Mouse (Mus musculus) G1E-ER4 (cell line): ENCODE data around the gene Zc3h10. TPM values are rescaled to one million over a fixed set of nuclear protein-coding genes. Genes with fewer than 3 reads are reported as not detected.

ENCODE experiments used
- GATA1 ChIP-seq: IDR thresholded peaks from one replicate; pipeline ENCODE4 v1.8.0; 2012; ENCODE audit warnings: low read length, inconsistent platforms
- polyA plus RNA-seq: library from polyadenylated mRNA; stranded (reverse); fragments of >175 nt; gene quantifications from 2 replicates; pipeline ENCODE4 v1.2.3, GENCODE M21; 2012

Gene Zc3h10
- polyA plus RNA-seq, 1 experiment = 21.2 TPM

DNA sequence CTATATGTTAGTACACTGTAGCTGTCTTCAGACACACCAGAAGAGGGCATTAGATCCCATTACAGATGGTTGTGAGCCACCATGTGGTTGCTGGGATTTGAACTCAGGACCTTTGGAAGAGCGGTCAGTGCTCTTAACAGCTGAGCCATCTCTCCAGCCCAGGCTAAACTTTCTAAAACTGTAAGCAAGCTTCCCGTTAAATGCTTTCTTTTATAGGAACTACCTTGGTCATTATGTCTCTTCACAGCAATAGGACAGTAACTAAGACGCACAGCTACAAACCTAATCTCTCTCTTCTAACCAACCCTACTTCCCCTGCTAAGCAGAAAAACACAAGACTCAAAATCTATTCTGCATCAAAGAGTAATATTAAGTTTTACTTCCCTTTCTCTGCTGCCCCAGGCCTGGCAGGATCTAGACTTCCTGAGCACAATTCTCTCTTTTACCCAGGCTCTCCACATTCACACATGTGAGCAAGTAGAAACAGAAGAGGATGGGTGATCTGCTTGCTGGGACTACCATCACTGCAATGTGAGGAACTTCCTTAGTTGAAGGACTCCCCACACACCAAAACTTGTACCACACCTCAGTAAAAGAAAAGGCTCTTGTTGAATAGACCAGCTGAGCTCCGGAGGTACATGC is 11.8 kb downstream of the Zc3h10 start:
- no peak for TF ChIP-seq GATA1

DNA sequence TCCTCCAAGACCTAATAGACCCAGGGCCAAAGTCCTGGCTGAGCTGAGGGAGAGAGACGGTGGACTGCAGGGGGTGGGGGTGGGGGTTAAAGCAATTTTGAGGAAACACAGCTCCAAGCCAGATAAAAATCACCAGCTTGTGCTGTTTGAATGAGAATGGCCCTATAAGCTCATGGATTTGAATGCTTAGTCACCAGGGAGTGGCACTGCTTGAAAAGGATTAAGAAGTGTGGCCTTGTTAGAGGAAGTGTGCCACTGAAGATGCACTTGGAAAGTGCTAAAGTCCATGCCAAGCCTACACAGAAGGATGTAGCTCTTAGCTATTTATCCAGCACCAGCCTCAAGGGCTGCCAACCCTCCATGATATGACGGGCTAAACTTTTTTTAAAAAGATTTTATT is 12.4 kb downstream of the Zc3h10 start:
- no peak for TF ChIP-seq GATA1

DNA sequence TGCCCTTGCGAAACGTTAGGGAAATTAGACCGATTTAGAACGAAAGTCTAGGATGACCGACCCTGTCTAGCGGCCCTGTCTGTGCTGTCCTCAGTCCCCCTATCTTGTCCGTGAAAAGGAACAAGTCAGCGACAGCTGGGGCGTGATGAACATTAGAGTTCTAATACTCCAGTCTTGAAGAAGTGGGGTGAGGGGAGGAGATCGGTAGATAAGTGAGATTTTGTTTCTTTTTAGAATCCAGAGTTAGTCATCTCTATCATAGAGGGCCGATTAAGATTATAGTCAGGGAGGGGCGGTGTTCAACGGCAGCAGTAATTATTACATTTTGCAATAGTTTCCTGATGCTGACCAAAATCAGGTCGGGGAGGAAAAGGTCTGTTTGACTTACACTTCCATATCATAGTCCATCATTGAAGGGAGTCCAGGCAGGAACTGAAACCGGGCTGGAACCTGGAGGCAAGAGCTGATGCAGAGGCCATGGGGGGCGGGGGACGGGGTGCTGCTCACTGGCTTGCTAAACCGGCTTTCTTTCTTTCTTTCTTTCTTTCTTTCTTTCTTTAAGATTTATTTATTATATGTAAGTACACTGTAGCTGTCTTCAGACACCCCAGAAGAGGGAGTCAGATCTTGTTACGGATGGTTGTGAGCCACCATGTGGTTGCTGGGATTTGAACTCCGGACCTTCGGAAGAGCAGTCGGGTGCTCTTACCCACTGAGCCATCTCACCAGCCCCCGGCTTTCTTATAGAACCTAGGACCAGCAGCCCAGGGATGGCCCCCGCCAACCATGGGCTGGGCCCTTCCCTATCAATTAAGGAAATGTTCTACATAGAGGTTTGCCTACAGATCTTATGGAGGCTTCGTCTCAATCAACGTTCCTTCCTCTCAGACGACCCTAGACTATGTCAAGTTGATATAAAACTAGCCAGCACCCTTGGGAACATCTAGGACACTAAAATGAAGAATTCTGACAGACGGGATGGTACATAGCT is 20.9 kb downstream of the Zc3h10 start:
- no peak for TF ChIP-seq GATA1

DNA sequence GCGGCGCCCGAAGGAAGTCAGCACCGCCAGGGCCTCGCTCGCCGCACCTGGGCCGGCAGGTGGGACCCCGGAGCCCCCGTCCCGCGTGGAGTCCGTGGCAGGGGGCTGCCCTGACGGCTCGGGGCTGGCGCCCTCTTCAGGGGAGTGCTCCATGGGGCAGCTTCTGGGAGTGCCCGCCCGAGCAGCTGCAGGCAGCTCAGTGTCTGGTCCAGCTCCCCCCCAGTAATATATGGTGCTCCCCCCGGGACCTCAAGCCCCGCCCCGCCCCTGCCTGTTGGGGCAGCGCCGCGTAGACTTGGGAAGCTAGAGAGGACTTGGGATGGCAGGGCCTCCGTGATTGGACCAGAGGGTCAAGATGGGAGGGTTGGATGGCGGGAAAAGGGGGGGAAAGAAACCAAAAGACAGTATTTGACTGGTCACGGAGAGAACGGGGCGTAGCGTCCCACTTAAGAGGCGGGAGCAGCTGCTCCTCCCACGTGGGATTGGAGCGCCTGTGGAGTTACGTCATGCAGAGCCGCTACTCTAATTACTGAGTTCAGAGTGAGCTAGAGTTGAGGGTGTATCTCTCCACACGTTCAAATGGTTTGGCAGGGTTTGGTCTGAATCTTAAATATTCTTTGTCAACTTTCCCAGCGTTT is 21.8 kb downstream of the Zc3h10 start, which contains the start of gene Esyt1:
Gene Esyt1, minus strand, starts transcription at position 201 of the 638 bp plus-strand sequence.
- TF ChIP-seq GATA1 = no peak

DNA sequence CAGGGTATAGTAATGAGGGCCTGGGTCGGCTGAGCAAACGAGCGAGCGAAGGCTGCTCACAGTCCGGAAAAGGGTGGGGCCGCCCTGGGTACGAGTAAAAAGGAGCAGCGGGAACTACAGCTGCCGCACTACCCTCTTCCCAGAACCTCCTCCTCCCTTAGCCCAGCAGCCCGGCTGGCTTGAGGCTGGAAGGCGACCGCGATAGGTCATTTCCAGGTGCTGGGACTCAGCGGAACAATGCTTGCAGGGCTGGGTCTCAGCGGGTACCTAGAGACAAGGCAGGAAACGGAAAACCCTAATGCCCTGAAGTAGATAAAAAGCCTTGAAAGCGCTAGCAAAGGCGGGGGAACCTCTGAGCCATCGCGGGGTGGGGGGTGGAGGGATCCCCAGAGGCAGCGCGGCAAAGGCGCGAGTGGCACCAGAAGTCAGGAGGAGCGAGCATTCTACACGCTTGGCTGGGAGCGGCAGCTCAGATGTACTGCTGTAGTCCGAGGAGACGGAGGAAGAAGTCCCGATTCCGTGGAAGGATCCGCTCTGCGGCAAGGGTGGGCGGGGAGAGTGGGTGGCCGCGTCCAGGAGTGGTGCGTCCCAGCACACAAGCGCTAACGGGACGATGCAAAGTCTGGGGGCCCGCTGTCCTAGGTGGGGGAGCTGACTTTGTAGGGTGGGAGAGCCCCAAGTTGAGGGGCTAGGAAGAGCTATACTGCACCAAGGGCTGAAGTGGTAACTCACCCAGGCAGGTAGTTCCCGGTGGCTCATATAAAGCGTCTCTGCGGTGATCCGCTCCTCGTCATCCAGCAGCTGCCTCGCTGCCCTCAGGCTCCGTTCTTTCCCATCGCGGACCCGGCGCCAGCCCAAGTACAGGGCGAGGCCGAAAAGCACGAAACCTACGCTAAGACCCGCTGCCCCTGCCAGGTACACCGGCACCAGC is 22.6 kb downstream of the Zc3h10 start:
- TF ChIP-seq GATA1 = no peak

DNA sequence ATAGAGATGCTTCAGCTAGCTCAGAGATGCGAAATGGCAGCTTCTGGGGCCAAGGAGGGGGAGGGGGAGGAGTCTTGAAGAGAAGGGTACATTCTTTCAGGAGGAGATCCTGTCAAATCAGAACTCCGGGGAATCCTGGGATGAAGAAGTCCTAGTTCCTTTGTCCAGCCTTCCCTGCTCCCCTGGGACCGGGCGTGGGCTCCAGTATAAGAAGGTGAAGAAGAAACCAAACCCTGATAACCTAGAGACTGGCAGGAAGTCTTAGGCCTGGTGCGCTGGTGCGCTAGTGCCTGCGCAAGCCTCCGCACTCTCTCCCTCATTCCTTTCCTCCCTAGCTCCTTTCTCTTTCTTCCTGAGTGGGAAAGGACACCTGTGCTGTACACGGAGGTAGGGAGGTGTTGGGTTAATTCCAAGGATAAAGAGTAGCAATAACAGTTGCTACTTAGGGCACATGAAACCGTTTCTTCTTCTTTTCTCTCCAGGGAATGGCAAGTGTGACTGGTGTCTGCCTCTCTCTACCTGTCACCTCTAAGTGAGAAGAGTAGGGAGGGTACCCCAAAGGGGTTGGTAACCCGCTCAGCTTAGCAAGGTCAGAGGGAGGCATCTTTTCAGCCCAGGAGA is 23.4 kb downstream of the Zc3h10 start:
- TF ChIP-seq GATA1 = no peak

DNA sequence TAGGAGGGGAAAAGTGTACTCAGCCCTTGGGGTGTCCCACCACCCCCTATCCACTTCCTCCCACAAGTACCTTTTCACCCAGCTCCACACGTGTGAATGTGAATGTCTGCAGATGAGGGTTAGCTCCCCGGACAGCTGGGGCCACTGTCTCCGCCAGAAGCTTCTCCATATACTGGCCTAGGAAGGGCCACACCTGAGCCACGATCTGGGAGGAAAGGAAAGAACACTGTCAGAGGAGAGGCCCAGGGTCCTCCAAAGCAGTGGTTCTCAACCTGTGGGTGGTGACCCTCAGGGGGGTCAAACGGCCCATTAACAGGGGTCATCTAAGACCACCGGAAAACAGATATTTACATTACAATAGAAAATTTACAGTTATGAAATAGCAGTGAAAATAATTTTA is 25.2 kb downstream of the Zc3h10 start:
- no peak for TF ChIP-seq GATA1

DNA sequence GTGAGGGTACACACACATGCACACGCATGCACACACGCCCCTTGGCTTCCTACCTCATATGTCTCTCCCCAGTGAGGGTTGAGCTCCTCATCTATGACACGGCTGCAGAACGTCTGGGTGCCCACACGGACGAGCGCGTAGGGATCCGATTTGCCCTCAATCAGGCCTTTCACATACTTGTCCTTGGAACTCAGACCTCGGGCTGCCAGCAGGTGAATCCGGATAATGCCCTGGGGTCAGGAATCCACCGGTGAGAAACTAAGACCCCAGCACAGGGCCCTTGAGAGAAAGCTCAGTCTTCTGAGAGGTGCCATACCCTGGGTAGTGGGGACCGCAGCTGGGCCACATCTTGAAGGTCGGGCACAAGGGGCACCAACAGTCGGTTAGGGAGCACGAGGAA is 27.0 kb downstream of the Zc3h10 start:
- no peak for TF ChIP-seq GATA1

DNA sequence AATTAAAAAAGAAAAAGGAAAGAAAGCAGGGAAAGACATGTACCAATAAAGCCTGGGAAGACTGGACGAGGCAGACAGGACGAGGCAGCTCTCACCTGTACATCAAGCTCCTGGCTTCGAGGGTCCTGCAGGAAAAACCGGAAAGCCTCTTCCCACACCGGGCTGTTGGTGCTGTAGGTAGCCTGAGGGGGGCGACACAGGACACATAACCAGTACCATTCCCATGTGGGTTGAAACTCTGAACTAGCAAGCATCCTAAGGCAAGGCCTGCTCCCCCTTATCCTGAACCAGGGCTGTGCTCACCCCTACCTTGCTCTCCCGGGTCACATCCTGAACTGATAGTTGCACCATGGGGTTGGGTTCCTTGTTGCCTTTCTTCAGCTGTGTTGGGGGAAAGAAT is 28.7 kb downstream of the Zc3h10 start:
- no peak for TF ChIP-seq GATA1

DNA sequence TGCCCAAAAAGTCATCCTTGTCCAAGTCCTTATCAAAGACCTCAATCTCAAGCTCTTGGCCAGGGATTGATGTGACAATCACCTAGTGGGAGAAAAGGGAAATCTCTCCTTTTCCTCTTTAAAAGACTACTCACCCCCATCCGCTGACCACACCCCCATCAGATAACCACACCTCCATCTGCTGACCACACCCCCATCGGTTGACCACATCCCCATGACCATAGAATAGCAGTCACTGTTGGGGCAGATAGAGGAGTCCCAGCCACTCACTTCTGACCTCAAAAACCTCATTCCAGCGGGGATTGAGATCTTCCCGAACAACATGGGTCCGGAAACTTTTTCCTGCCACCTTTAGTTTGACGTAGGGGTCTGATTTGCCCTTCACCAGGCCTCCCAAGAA is 30.9 kb downstream of the Zc3h10 start:
- no peak for TF ChIP-seq GATA1

DNA sequence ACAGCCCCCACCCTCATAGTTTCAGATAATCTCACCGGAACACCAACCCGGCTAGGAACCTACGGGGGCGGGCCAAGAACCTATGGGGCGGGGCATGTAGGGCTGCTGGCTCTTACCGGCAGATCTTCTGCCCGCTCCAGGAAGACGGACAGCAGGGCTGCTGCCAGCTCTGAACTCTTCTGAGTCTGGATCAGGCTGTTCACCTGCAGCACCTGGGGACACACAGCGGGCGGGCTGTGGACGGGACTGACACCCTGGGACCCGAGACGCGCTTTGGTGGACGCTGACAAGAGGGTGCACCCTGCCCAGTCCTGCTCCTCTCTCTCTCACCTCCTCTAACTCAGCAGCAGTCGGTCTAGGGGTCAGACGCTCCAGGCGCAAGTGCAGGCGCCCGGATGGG is 31.5 kb downstream of the Zc3h10 start:
- no peak for TF ChIP-seq GATA1

DNA sequence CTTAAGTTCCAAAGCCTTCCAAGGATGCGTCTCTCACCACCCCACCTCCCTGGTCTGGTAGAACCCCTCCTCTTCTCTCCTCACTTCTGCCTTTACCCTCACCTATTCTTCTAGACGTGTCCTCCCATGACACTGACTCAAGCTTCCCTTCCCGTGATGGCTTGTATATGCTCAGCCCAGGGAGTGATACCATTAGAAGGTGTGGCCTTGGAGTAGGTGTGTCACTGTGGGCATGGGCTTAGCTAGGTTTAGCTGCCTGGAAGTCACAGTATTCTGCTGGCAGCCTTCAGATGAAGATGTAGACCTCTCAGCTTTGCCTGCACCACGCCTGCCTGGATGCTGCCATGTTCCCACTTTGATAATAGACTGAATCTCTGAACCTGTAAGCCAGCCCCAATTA is 32.5 kb downstream of the Zc3h10 start:
- no peak for TF ChIP-seq GATA1

DNA sequence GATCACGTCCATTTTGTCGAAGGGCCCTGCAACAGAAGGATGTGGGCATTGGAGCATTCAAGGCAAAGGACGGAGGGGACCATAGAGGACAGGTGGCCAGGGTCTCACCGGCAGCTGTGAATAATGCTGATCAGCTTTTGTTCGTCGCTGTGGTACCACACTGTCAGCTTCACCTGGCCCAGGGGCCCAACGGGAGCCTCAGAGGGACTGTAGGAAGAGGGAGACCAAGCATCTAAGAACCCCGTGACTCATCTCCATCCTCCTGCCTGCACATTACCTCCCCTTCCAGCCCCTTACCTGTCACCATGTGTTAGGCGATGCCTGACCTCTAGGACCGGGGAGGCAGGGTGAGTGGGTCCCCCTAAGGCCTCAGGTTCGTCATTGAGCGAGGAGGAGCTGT is 35.8 kb downstream of the Zc3h10 start:
- no peak for TF ChIP-seq GATA1

DNA sequence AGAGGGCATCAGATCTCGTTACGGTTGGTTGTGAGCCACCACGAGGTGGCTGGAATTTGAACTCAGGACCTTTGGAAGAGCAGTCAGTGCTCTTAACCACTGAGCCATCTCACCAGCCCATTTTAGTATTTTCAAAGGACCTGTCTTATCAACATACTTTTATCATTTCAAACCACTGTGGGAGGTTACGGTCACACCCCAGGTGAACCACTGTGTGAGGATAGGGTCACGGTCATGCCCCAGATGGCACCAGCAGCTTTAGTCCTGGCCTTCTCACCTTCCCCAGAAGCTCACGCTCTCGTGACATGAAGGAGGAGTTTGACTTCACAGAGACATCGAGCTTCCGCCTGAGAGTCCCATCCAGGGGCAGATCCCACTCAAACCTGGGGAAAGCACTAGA is 36.4 kb downstream of the Zc3h10 start:
- no peak for TF ChIP-seq GATA1

DNA sequence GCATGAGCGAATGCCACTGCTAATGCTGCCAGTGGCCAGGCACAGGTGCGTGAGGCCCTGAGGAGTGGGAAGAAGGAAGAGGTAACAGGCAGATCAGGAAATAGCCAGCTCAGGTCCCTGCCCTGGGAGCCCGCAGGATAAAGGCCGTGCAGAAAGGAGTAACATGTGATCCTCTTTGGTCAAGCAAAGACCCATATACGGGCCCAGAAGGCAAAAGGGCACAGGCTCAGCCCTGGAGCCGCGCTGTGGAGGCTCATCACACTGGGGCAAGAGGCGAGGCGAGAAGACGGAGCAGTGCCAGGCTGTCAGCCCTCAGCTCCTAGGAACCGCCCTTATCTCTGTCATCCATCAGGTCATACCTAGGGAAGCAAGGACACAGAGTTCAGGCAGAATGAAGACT is 37.3 kb downstream of the Zc3h10 start:
- TF ChIP-seq GATA1 = no peak

DNA sequence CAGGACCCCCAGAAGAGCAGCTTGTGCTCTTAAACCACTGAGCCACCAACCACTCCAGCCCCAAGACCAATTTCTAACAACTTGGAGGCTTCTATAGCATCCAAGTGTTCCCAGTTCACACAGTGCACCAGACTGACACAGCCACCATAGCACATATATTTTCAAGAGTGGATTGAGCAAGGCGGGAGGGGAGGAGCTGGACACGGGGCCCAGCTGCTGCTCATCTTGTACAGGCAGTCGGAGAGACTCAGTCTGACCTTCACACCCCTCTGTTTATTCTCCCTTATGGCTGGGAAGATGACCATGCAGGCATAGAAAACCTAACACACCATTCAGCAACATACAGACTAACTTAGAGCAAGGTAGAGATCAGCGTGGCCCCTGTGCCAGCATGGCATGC is 37.7 kb downstream of the Zc3h10 start:
- no peak for TF ChIP-seq GATA1
